Mouse (Mus musculus) ZHBTc4 (cell line): ENCODE data around the gene Osbpl2.

ENCODE experiments used
- DNase-seq: peaks from one replicate; pipeline ENCODE4 v3.0.0-alpha.2; 2011; ENCODE audit warnings: low read depth, low spot score

The Osbpl2 gene

DNA sequence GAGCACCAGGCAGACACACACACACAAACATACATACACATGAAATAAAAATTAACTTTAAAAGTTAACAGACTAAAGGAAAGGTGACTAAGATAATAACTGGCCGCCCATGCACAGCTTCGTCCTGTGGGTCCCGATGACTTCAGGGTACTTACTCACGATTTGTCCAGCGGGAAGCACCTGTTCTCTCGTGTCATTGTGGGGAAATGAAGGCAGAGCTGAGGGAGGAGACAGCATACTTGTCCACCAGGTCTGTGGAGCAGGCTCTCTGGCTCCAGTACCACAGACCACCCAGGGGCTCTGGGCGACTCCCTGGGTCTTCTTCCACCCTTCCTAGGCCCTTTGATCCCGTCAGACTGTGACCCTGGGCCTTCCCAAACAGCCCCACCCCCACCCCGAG, 82.2 kb downstream of the Osbpl2 start:
- DNase-seq = no peak

DNA sequence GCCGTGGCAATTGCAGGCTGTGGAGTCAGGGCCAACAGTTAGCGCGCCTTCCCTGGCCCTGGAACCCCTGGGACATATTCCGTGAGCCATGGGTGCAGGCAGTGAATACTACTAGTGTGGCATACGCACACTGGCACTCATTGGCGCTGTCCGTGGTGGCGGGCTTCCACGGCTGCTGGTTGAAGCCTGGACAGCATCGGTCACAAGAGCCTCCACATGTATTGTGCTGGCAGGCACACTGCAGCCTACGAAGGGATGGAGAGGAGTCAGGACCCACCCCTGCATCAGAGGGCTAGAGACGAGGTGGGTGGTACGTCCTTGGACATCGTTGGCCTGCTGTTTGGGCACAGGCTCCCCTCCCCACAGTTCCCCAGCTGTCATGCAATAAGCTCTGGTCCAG, 83.2 kb downstream of the Osbpl2 start:
- DNase-seq = no peak

DNA sequence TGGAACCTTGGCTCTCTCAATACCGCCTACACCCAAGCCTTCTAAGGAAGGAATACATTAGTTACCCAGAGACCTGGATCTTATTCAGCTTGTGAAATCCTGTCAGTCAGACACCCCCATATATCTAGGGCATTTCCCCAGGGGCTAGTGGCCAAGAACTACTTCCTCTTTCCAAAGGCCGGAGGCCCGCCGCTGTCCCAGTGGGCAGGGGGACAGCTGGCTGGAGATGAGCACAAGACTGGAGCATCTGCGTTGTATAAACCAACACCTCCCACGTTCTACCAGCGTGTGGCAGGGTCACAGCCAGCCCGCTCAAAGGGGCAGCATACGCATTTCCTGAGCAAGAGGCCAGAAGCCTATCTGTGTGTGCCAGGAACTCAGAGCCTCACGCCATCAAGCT, 83.7 kb downstream of the Osbpl2 start:
- no peak for DNase-seq

DNA sequence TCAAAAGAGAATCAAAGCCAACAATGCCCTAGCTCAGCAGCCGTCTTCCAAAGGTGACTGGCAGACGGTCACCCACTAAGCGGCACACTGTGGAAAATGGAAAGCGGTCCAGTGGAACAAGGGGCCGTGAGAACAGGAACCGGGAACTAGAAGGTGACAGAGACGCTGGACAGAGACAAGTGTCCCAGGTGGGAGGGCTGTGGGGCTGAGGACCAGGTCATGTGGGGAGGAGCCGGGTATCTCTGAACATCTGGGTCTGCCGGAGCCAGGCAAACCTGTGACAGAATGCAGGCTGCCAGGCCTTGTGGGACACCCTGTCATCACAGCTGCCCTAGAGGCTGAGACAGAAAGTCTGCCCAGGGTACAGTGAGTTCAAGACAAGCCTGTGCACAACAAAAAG, 85.4 kb downstream of the Osbpl2 start:
- no peak for DNase-seq

DNA sequence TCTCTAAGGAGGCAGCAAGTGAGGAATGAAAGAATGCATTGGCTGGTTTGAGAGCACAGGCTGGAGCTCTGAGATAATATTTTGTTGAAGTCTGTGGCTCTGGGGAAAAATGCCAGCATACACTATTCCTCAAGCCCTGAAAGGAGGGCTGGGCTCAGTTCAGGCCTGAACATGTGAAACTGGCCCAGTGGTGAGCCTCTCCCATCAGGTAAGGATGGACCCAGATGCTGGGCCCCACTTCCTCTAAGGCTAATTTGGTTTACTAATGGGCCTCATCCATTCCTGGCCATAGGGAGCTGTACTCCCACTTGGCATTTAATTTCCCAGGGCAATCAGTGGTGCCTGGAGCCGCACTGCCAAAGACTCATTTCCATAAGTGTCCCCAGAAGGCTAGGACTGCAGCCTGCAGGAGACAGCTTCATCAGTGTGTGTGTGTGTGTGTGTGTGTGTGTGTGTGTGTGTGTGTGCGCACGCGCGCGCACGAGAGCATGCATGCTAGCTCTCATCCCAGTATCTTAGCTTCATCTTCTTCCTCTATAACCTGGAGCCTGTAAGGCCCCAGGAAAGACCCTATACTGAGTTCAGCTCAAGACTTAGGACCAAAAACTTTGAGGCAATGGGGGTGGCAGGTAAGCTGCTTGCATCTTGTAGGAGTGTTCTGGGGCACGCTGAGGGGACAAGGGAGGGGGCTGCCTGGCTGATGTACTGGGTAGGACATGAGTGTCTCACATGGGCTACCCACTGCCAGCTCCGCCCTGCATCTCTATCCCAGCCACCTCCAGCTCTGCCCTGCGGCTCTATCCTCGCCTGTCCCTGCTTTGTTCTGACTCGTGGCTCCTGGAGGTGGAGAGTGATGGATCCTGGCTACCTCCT, 86.2 kb downstream of the Osbpl2 start:
- no peak for DNase-seq

DNA sequence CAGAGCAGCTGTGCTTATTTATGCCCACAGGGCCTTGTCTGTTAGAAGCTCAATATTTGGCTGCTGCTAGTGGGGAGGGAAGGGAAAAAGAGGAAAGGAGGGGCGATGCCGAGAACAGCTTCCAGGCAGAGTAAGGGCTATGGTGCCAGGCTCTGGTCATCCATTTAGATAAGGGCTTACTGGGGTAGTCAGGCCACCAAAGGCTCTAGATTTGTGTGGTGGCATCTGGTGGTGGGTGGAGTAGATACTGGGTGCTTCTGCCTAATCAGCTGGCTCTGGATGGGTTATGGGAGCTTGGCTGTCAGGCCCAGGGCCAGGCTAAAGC, 86.8 kb downstream of the Osbpl2 start:
- DNase-seq = no peak

DNA sequence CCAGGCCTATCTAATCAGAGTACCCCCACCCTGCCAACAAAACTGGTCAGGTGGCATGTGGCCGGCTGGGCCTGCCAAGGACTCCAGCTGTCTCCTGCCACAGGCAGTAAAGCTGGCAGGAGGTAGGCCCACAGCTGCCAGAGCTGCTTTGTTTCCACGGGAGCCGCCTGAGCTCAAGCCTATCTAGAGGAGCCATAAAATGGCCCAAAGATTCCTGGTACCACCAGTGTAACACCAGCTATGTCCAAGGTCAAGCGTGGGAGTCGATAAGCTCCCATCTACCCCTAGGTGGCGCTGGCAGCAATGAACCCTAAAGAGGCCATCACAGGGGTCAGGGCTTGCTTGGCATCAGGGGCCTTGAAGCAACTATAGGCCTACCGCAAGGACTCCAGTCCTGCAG, 88.7 kb downstream of the Osbpl2 start:
- DNase-seq = peak; percentile 83

DNA sequence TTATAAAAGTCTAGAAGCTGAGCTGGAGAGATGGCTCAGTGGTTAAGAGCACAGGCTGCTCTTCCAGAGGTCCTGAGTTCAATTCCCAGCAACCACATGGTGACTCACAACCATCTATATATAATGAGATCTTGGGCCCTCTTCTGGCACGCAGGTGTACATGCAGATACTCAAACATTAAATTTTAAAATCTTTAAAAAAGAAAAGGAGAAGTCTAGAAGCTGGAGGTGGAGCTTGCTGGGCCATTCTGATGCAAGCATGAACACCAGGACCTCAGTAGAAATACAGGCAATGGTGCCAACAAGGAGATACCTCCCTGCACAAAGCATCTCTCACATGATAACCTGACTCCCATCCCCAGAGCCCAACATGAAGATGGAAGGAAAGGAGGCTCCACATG, 89.9 kb downstream of the Osbpl2 start:
- no peak for DNase-seq

DNA sequence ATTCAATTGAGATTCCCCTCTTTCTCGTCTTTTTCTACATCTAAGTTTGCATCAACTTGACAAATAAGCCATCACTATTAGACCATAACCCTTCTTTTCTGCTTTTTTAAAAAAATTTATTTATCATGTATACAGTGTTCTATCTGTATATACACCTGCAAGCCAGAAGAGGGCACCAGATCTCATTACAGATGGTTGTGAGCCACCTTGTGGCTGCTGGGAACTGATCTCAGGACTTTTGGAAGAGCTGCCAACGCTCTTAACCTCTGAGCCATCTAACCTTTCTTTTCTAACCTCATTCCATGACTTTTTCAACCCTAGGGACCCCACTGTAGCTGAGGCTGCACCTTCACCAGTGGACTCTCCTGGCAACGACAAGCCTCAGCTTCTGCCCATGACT, 93.1 kb downstream of the Osbpl2 start:
- peak; percentile 51 for DNase-seq
